Mouse (Mus musculus): ENCODE measurements around the gene Slc35g1.

GRCm38 (mm10) chr19:38363879-38364659 is 31.7 kb upstream of the Slc35g1 start:
- TF ChIP-seq CTCF (IDR thresholded peaks at IDR 0.05; ENCODE audit: borderline replicate concordance, extremely low read depth, insufficient read depth, insufficient read length) (no peak), POLR2A (IDR thresholded peaks at IDR 0.05; ENCODE audit: borderline replicate concordance, extremely low read depth, insufficient read depth, insufficient read length, poor library complexity, severe bottlenecking) (no peak)
